Mouse (Mus musculus): ENCODE measurements around the gene Elk3. TPM values are rescaled to one million over a fixed set of nuclear protein-coding genes. Genes with fewer than 3 reads are reported as not detected.

Gene Elk3
- polyA plus RNA-seq, 1 experiment: 10.8 TPM

GRCm38 (mm10) chr10:93213339-93213738 is 97.6 kb downstream of the Elk3 start:
- TF ChIP-seq POLR2A (IDR thresholded peaks at IDR 0.05; ENCODE audit: low read depth, low read length) (no peak), CTCF (IDR thresholded peaks at IDR 0.05; ENCODE audit: extremely low read depth, insufficient read length, insufficient replicate concordance, low read depth, low read length) (no peak)

GRCm38 (mm10) chr10:93212699-93213098 is 98.2 kb downstream of the Elk3 start:
- no peaks in the 10 kb centered on the region; the same call in 1 of the 2 replicates for H3K4me1 ChIP-seq (ENCODE audit: control insufficient read depth, insufficient read depth, insufficient read length, low read length)
- no peaks in the 10 kb centered on the region for H3K27me3 ChIP-seq (ENCODE audit: control insufficient read depth, insufficient read depth, low read length)
- H3K27ac ChIP-seq (ENCODE audit: insufficient read depth, low read depth, low read length): no peak overlapping the region
- H3K4me3 ChIP-seq (ENCODE audit: low read depth, low read length): no peak overlapping the region
- TF ChIP-seq POLR2A (IDR thresholded peaks at IDR 0.05; ENCODE audit: low read depth, low read length) (no peak), CTCF (IDR thresholded peaks at IDR 0.05; ENCODE audit: extremely low read depth, insufficient read length, insufficient replicate concordance, low read depth, low read length) (no peak)
- peaks cover 9% of the 10 kb centered on the region for H3K36me3 ChIP-seq (ENCODE audit: control insufficient read depth, insufficient read depth, low read length)
- 71% methylated on average over 2 of the region's 2 CpGs for WGBS

More at GRCm38 (mm10) chr10:93213339-93213738, 97.6 kb downstream of the Elk3 start:
- no peaks in the 10 kb centered on the region for H3K27me3 ChIP-seq (ENCODE audit: control insufficient read depth, insufficient read depth, low read length)
- no peak overlapping the region for H3K4me3 ChIP-seq (ENCODE audit: low read depth, low read length)
- WGBS: 71% methylated on average over 7 of the region's 7 CpGs
- H3K36me3 ChIP-seq (ENCODE audit: control insufficient read depth, insufficient read depth, low read length): peaks cover 11% of the 10 kb centered on the region
- no peaks in the 10 kb centered on the region; the same call in 1 of the 2 replicates for H3K4me1 ChIP-seq (ENCODE audit: control insufficient read depth, insufficient read depth, insufficient read length, low read length)
- H3K27ac ChIP-seq (ENCODE audit: insufficient read depth, low read depth, low read length): no peak overlapping the region

GRCm38 (mm10) chr10:93207176-93207575 is 103.8 kb downstream of the Elk3 start:
- Histone ChIP-seq H3K36me3 (ENCODE audit: control insufficient read depth, insufficient read depth, low read length) (peaks cover 1% of the 10 kb centered on the region; the same call in 1 of the 2 replicates), H3K27me3 (ENCODE audit: control insufficient read depth, insufficient read depth, low read length) (no peaks in the 10 kb centered on the region), H3K4me1 (ENCODE audit: control insufficient read depth, insufficient read depth, insufficient read length, low read length) (no peaks in the 10 kb centered on the region), H3K27ac (ENCODE audit: insufficient read depth, low read depth, low read length) (no peak overlapping the region), H3K4me3 (ENCODE audit: low read depth, low read length) (no peak overlapping the region)
- 64% methylated on average over 5 of the region's 5 CpGs for WGBS
- TF ChIP-seq CTCF (IDR thresholded peaks at IDR 0.05; ENCODE audit: extremely low read depth, insufficient read length, insufficient replicate concordance, low read depth, low read length): no peak
- no peak for TF ChIP-seq POLR2A (IDR thresholded peaks at IDR 0.05; ENCODE audit: low read depth, low read length)

GRCm38 (mm10) chr10:93205287-93205956 is 105.5 kb downstream of the Elk3 start:
- TF ChIP-seq CTCF (IDR thresholded peaks at IDR 0.05; ENCODE audit: extremely low read depth, insufficient read length, insufficient replicate concordance, low read depth, low read length) (no peak), POLR2A (IDR thresholded peaks at IDR 0.05; ENCODE audit: low read depth, low read length) (no peak)
- Histone ChIP-seq H3K27ac (ENCODE audit: insufficient read depth, low read depth, low read length) (no peak overlapping the region), H3K4me1 (ENCODE audit: control insufficient read depth, insufficient read depth, insufficient read length, low read length) (no peaks in the 10 kb centered on the region), H3K36me3 (ENCODE audit: control insufficient read depth, insufficient read depth, low read length) (peaks cover 1% of the 10 kb centered on the region; the same call in 1 of the 2 replicates), H3K27me3 (ENCODE audit: control insufficient read depth, insufficient read depth, low read length) (no peaks in the 10 kb centered on the region), H3K4me3 (ENCODE audit: low read depth, low read length) (no peak overlapping the region)
- WGBS: 89% methylated on average over 4 of the region's 4 CpGs

- 75% methylated on average over 6 of the region's 6 CpGs for WGBS
- 0 out of 2 replicates have a peak, but pooled peaks cover 2% of the 10 kb centered on the region for H3K4me1 ChIP-seq (ENCODE audit: control insufficient read depth, insufficient read depth, insufficient read length, low read length)
- no peaks in the 10 kb centered on the region for H3K36me3 ChIP-seq (ENCODE audit: control insufficient read depth, insufficient read depth, low read length)
- no peaks in the 10 kb centered on the region for H3K27me3 ChIP-seq (ENCODE audit: control insufficient read depth, insufficient read depth, low read length)
- no peak overlapping the region for H3K27ac ChIP-seq (ENCODE audit: insufficient read depth, low read depth, low read length)
- no peak overlapping the region for H3K4me3 ChIP-seq (ENCODE audit: low read depth, low read length)
- TF ChIP-seq CTCF (IDR thresholded peaks at IDR 0.05; ENCODE audit: extremely low read depth, insufficient read length, insufficient replicate concordance, low read depth, low read length) (no peak), POLR2A (IDR thresholded peaks at IDR 0.05; ENCODE audit: low read depth, low read length) (no peak)
Measured at GRCm38 (mm10) chr10:93201846-93202458, 109.0 kb downstream of the Elk3 start.

GRCm38 (mm10) chr10:93198958-93199357 is 112.0 kb downstream of the Elk3 start:
- H3K4me1 ChIP-seq (ENCODE audit: control insufficient read depth, insufficient read depth, insufficient read length, low read length): peaks cover 6% of the 10 kb centered on the region
- WGBS: 96% methylated on average over 3 of the region's 3 CpGs

More at GRCm38 (mm10) chr10:93198958-93199357, 112.0 kb downstream of the Elk3 start:
- no peak overlapping the region for H3K27ac ChIP-seq (ENCODE audit: insufficient read depth, low read depth, low read length)
- H3K36me3 ChIP-seq (ENCODE audit: control insufficient read depth, insufficient read depth, low read length): no peaks in the 10 kb centered on the region
- TF ChIP-seq POLR2A (IDR thresholded peaks at IDR 0.05; ENCODE audit: low read depth, low read length) (no peak), CTCF (IDR thresholded peaks at IDR 0.05; ENCODE audit: extremely low read depth, insufficient read length, insufficient replicate concordance, low read depth, low read length) (no peak)
- no peak overlapping the region for H3K4me3 ChIP-seq (ENCODE audit: low read depth, low read length)
- H3K27me3 ChIP-seq (ENCODE audit: control insufficient read depth, insufficient read depth, low read length): no peaks in the 10 kb centered on the region

Other genes with a start within 250 kb of the Elk3 start
- 0.13 TPM in 1 of 2 replicates, not detected in the other for gene Cfap54, start 229.5 kb downstream of the Elk3 start, polyA plus RNA-seq (2012; rRNA removed)
- gene Cdk17, start 150.3 kb downstream of the Elk3 start, polyA plus RNA-seq (2012; rRNA removed): 4.3 and 5.2 TPM in 2 replicates
- gene Lta4h, start 142.3 kb upstream of the Elk3 start, polyA plus RNA-seq (2012; rRNA removed): 52.5 and 327 TPM in 2 replicates
- 0.06 and 2.8 TPM in 2 replicates for gene Hal, start 177.6 kb upstream of the Elk3 start, polyA plus RNA-seq (2012; rRNA removed)
- 0.05 and 0.24 TPM in 2 replicates for gene Amdhd1, start 228.9 kb upstream of the Elk3 start, polyA plus RNA-seq (2012; rRNA removed)
- 0.05 TPM in 1 of 2 replicates, not detected in the other for gene Ccdc38, start 229.5 kb upstream of the Elk3 start, polyA plus RNA-seq (2012; rRNA removed)

Measured in small intestine, adult 2 months (tissue).